10 mouse cellular contexts compared by ENCODE assay signal in genomic region chr13:119756831-119757230, GRCm38 (mm10). TPM values are rescaled to one million over a fixed set of nuclear protein-coding genes. Genes with fewer than 3 reads are reported as not detected.
DNase-seq lines count a peak whose midpoint lies in the region; ATAC-seq and TF ChIP-seq lines count a peak whose summit lies in the region.
"Had no signal": no experiment of that assay in that cellular context is flagged by ENCODE, and none has a peak within 500 bp of the region (broad histone marks: within the 10 kb centered on the region; RNA-seq: fewer than 3 reads in every experiment).

No protein-coding gene starts in this region.

- H3K4me2 ChIP-seq in hindbrain, postnatal 0 days (ENCODE audit: low read depth, low read length) = peak overlapping the region; percentile 94
- H3K4me2 ChIP-seq in hindbrain, embryonic 11.5 days (replicated peaks; ENCODE audit: low read depth, low read length) = no peak overlapping the region
- H3K4me2 ChIP-seq in embryonic facial prominence, embryonic 15.5 days (replicated peaks) = peak overlapping the region; percentile 80; the same call in 1 of the 2 replicates

- no peak for ATAC-seq in hindbrain, postnatal 0 days
- ATAC-seq in hindbrain, embryonic 11.5 days (ENCODE audit: low FRiP score) = no peak
- no peak for ATAC-seq in embryonic facial prominence, embryonic 15.5 days (ENCODE audit: insufficient number of reproducible peaks, low FRiP score, low TSS enrichment, low read depth)

- no peaks in the 10 kb centered on the region for H3K27me3 ChIP-seq in hindbrain, postnatal 0 days (ENCODE audit: insufficient read depth, low read length)
- H3K27me3 ChIP-seq in hindbrain, embryonic 11.5 days (ENCODE audit: control insufficient read depth, insufficient read depth, low read length) = no peaks in the 10 kb centered on the region
- no peaks in the 10 kb centered on the region for H3K27me3 ChIP-seq in embryonic facial prominence, embryonic 15.5 days
- H3K27me3 ChIP-seq: lung, embryonic 15.5 days; Patski had no signal

- H3K4me1 ChIP-seq in hindbrain, postnatal 0 days (ENCODE audit: insufficient read depth, low read length) = peaks cover 9% of the 10 kb centered on the region; the same call in 1 of the 2 replicates
- H3K4me1 ChIP-seq in hindbrain, embryonic 11.5 days (replicated peaks; ENCODE audit: control insufficient read depth, insufficient read depth, low read length) = no peaks in the 10 kb centered on the region; the same call in 1 of the 2 replicates
- peaks cover 19% of the 10 kb centered on the region for H3K4me1 ChIP-seq in embryonic facial prominence, embryonic 15.5 days

- no peak overlapping the region for H3K9ac ChIP-seq in hindbrain, postnatal 0 days (replicated peaks; ENCODE audit: low read length)
- no peak overlapping the region for H3K9ac ChIP-seq in hindbrain, embryonic 11.5 days (ENCODE audit: low read depth, low read length)
- no peak overlapping the region for H3K9ac ChIP-seq in embryonic facial prominence, embryonic 15.5 days

- WGBS in hindbrain, postnatal 0 days = 39% methylated on average over 5 of the region's 5 CpGs
- 32% methylated on average over 5 of the region's 5 CpGs for WGBS in hindbrain, embryonic 11.5 days
- 23% methylated on average over 5 of the region's 5 CpGs for WGBS in embryonic facial prominence, embryonic 15.5 days

- H3K4me3 ChIP-seq in hindbrain, postnatal 0 days (ENCODE audit: low read length) = peak overlapping the region; percentile 71
- H3K4me3 ChIP-seq in hindbrain, embryonic 11.5 days (ENCODE audit: low read depth, low read length) = no peak overlapping the region
- no peak overlapping the region for H3K4me3 ChIP-seq in embryonic facial prominence, embryonic 15.5 days (replicated peaks)

- no peaks in the 10 kb centered on the region for H3K9me3 ChIP-seq in hindbrain, postnatal 0 days (ENCODE audit: low read length)
- no peaks in the 10 kb centered on the region for H3K9me3 ChIP-seq in hindbrain, embryonic 11.5 days (ENCODE audit: control insufficient read depth, low read length)
- no peaks in the 10 kb centered on the region for H3K9me3 ChIP-seq in embryonic facial prominence, embryonic 15.5 days (replicated peaks)
- H3K9me3 ChIP-seq: lung, embryonic 15.5 days had no signal

- H3K27ac ChIP-seq in hindbrain, postnatal 0 days = peak overlapping the region; percentile 93; the same call in 1 of the 2 replicates
- no peak overlapping the region for H3K27ac ChIP-seq in hindbrain, embryonic 11.5 days (ENCODE audit: low read depth, low read length)
- no peak overlapping the region for H3K27ac ChIP-seq in embryonic facial prominence, embryonic 15.5 days (replicated peaks)

- 0 out of 2 replicates have a peak, but pooled peaks cover 3% of the 10 kb centered on the region for H3K36me3 ChIP-seq in hindbrain, postnatal 0 days (ENCODE audit: insufficient read depth, low read length)
- no peaks in the 10 kb centered on the region for H3K36me3 ChIP-seq in hindbrain, embryonic 11.5 days (ENCODE audit: control insufficient read depth, insufficient read depth, low read length)
- peaks cover 8% of the 10 kb centered on the region; the same call in 1 of the 2 replicates for H3K36me3 ChIP-seq in embryonic facial prominence, embryonic 15.5 days

- no peak for TF ChIP-seq CTCF in hindbrain, postnatal 0 days (IDR thresholded peaks at IDR 0.05; ENCODE audit: low read depth)

- DNase-seq in hindbrain, postnatal 0 days (ENCODE audit: low spot score) = no peak
- DNase-seq in hindbrain, embryonic 11.5 days (ENCODE audit: low spot score) = no peak
- DNase-seq in thymus, postnatal 14 days = peak; percentile 19
- no peak for DNase-seq in thymus, postnatal 25 days
- peak; percentile 32 for DNase-seq in yolk sac, embryonic 10.5 days (ENCODE audit: low spot score)
- no peak for DNase-seq in urinary bladder, postnatal 10 days (ENCODE audit: low spot score)
- DNase-seq: heart, adult 18-20 months had no signal

RNA-seq across cellular contexts. Expression of gene Nim1k, which starts 1.1 kb away (rescaled TPM):
- 9.8 and 10.3 TPM in 2 replicates for total RNA-seq in hindbrain, postnatal 0 days (2014; rRNA removed)
- polyA plus RNA-seq in hindbrain, postnatal 0 days (2015; fragmentation: Nextera tagmentation; extraction: Ambion mirVana) = 7.4 and 8.0 TPM in 2 replicates
- polyA plus RNA-seq in hindbrain, embryonic 11.5 days (2014; fragmentation: Nextera tagmentation; extraction: Ambion mirVana) = 1.0 and 2.1 TPM in 2 replicates
- 1.7 and 1.8 TPM in 2 replicates for polyA plus RNA-seq in embryonic facial prominence, embryonic 15.5 days (2015; fragmentation: Nextera tagmentation; extraction: Ambion mirVana)

RNA-seq across cellular contexts. Expression of gene Zfp131, which starts 33.9 kb away (rescaled TPM):
- 21.1 and 27.7 TPM in 2 replicates for total RNA-seq in hindbrain, postnatal 0 days (2014; rRNA removed)
- polyA plus RNA-seq in hindbrain, postnatal 0 days (2015; fragmentation: Nextera tagmentation; extraction: Ambion mirVana) = 26.3 and 29.6 TPM in 2 replicates
- polyA plus RNA-seq in hindbrain, embryonic 11.5 days (2014; fragmentation: Nextera tagmentation; extraction: Ambion mirVana) = 44.1 and 45.9 TPM in 2 replicates
- 37.4 and 39.9 TPM in 2 replicates for polyA plus RNA-seq in embryonic facial prominence, embryonic 15.5 days (2015; fragmentation: Nextera tagmentation; extraction: Ambion mirVana)

Comparison
In these comparisons a context has a peak if more than half of its experiments do, and no peak if none do; other contexts are left out.
1. DNase-seq: peak in thymus, postnatal 14 days (single experiment) and yolk sac, embryonic 10.5 days (single experiment); none in hindbrain, postnatal 0 days (single experiment), hindbrain, embryonic 11.5 days (single experiment), thymus, postnatal 25 days (single experiment) and urinary bladder, postnatal 10 days (single experiment).